Mouse (Mus musculus) lung, postnatal 0 days (tissue): ENCODE data around the gene Serpina12. TPM values are rescaled to one million over a fixed set of nuclear protein-coding genes. Genes with fewer than 3 reads are reported as not detected.

Source experiments
- ATAC-seq: fragments of 200-750 bp; cut with Nextera tagmentation; 2 replicates; pipeline ENCODE4 v1.8.0; 2017; ENCODE audit warnings: moderate library complexity
- DNase-seq: peaks from one replicate; pipeline ENCODE4 v3.0.0-alpha.2; 2016; ENCODE audit warnings: low spot score
- H3K27ac ChIP-seq: fragments of 300-500 bp; sonication (generic); 2 replicates; pipeline ENCODE4 v1.5.1; 2014; ENCODE audit warnings: antibody characterized with exemption, mild to moderate bottlenecking, low read length, mixed read lengths
- H3K27me3 ChIP-seq: fragments of 300-500 bp; sonication (generic); replicated peaks from 2 replicates; pipeline ENCODE4 v1.6.1; 2014; ENCODE audit warnings: low read length, mixed read lengths; ENCODE audit not compliant: insufficient read depth
- H3K36me3 ChIP-seq: fragments of 300-500 bp; sonication (generic); 2 replicates; pipeline ENCODE4 v1.6.1; 2014; ENCODE audit warnings: low read length, mixed read lengths; ENCODE audit not compliant: insufficient read depth
- H3K4me1 ChIP-seq: fragments of 300-500 bp; sonication (generic); 2 replicates; pipeline ENCODE4 v1.6.1; 2014; ENCODE audit warnings: antibody characterized with exemption, low read depth, low read length, mixed read lengths; ENCODE audit not compliant: insufficient read depth
- H3K4me2 ChIP-seq: fragments of 300-500 bp; sonication (generic); replicated peaks from 2 replicates; pipeline ENCODE4 v1.6.1; 2014; ENCODE audit warnings: low read depth, mild to moderate bottlenecking, low read length, moderate library complexity, mixed read lengths
- H3K4me3 ChIP-seq: fragments of 300-500 bp; sonication (generic); 2 replicates; pipeline ENCODE4 v1.5.1; 2014; ENCODE audit warnings: low read depth, low read length
- H3K9ac ChIP-seq: fragments of 300-500 bp; sonication (generic); replicated peaks from 2 replicates; pipeline ENCODE4 v1.6.1; 2014; ENCODE audit warnings: low read depth, mild to moderate bottlenecking
- H3K9me3 ChIP-seq: fragments of 300-500 bp; sonication (generic); 2 replicates; pipeline ENCODE4 v1.6.1; 2016; ENCODE audit warnings: low read length, mixed read lengths
- CTCF ChIP-seq: IDR thresholded peaks from 2 replicates; pipeline ENCODE4 v1.5.1; 2016; ENCODE audit warnings: antibody characterized with exemption, mild to moderate bottlenecking
- EP300 ChIP-seq: IDR thresholded peaks from 2 replicates; pipeline ENCODE4 v1.6.1; 2016; ENCODE audit warnings: antibody characterized with exemption, mild to moderate bottlenecking, control low read depth
- WGBS: fragments of 180-500 bp; shearing (Covaris S2); extraction: QIAGEN DNeasy Blood & Tissue Kit; methylation state at CpG from one replicate; pipeline ENCODE4 v1.1.7; 2014; 5-methylcytosine and 5-hydroxymethylcytosine counted together
- polyA plus RNA-seq: library from polyadenylated mRNA; unstranded; fragments of >200 nt; fragmentation: Nextera tagmentation; extraction: Ambion mirVana; gene quantifications from 2 replicates; pipeline ENCODE4 v1.2.1, GENCODE M21; 2015

The Serpina12 gene
- polyA plus RNA-seq, 1 experiment from 2014 or later: not detected

- DNase-seq (no peak), ATAC-seq (no peak)
- Histone ChIP-seq H3K9me3 (no peaks in the 10 kb centered on the region), H3K27ac (no peak overlapping the region), H3K36me3 (no peaks in the 10 kb centered on the region), H3K9ac (no peak overlapping the region), H3K4me3 (no peak overlapping the region), H3K4me2 (no peak overlapping the region), H3K27me3 (no peaks in the 10 kb centered on the region), H3K4me1 (no peaks in the 10 kb centered on the region)
- TF ChIP-seq CTCF (no peak), EP300 (no peak)
- 38% methylated on average over 2 of the region's 2 CpGs for WGBS
These were observed 54.8 kb downstream of the Serpina12 start for GRCm38 (mm10) chr12:103989514-103989767.

GRCm38 (mm10) chr12:103988754-103989513, 55.3 kb downstream of the Serpina12 start:
- peak; percentile 34 for DNase-seq
- no peaks in the 10 kb centered on the region for H3K4me1 ChIP-seq
- H3K4me2 ChIP-seq: no peak overlapping the region
- no peaks in the 10 kb centered on the region for H3K9me3 ChIP-seq
- H3K9ac ChIP-seq: no peak overlapping the region
- no peak overlapping the region for H3K27ac ChIP-seq
- TF ChIP-seq EP300: no peak
- TF ChIP-seq CTCF: peak; percentile 20
- 23% methylated on average over 14 of the region's 14 CpGs for WGBS
- H3K27me3 ChIP-seq: no peaks in the 10 kb centered on the region
- H3K36me3 ChIP-seq: no peaks in the 10 kb centered on the region
- ATAC-seq: peak; percentile 33; the same call in 1 of the 2 replicates
- H3K4me3 ChIP-seq: no peak overlapping the region

GRCm38 (mm10) chr12:103985868-103986267, 58.4 kb downstream of the Serpina12 start:
- H3K36me3 ChIP-seq: no peaks in the 10 kb centered on the region
- no peak for DNase-seq
- no peak overlapping the region for H3K4me3 ChIP-seq
- TF ChIP-seq EP300 (no peak), CTCF (no peak)
- no peaks in the 10 kb centered on the region for H3K4me1 ChIP-seq
- WGBS: 51% methylated on average over 5 of the region's 5 CpGs
- no peak overlapping the region for H3K9ac ChIP-seq
- ATAC-seq: no peak
- no peaks in the 10 kb centered on the region for H3K9me3 ChIP-seq
- H3K27me3 ChIP-seq: no peaks in the 10 kb centered on the region
- no peak overlapping the region for H3K27ac ChIP-seq
- H3K4me2 ChIP-seq: no peak overlapping the region

GRCm38 (mm10) chr12:103984935-103985334, 59.3 kb downstream of the Serpina12 start:
- ATAC-seq: no peak

GRCm38 (mm10) chr12:103981646-103982360, 62.4 kb downstream of the Serpina12 start:
- Histone ChIP-seq H3K4me1 (no peaks in the 10 kb centered on the region), H3K4me2 (no peak overlapping the region), H3K27ac (no peak overlapping the region), H3K4me3 (no peak overlapping the region), H3K9me3 (no peaks in the 10 kb centered on the region), H3K36me3 (no peaks in the 10 kb centered on the region), H3K27me3 (no peaks in the 10 kb centered on the region), H3K9ac (no peak overlapping the region)
- TF ChIP-seq CTCF (no peak), EP300 (no peak)
- 36% methylated on average over 7 of the region's 7 CpGs for WGBS
- ATAC-seq (no peak), DNase-seq (no peak)

More at GRCm38 (mm10) chr12:103984935-103985334, 59.3 kb downstream of the Serpina12 start:
- Histone ChIP-seq H3K4me3 (no peak overlapping the region), H3K4me2 (no peak overlapping the region), H3K36me3 (no peaks in the 10 kb centered on the region), H3K27ac (no peak overlapping the region), H3K4me1 (no peaks in the 10 kb centered on the region), H3K9ac (no peak overlapping the region), H3K27me3 (no peaks in the 10 kb centered on the region), H3K9me3 (no peaks in the 10 kb centered on the region)
- WGBS: 51% methylated on average over 4 of the region's 4 CpGs
- no peak for TF ChIP-seq EP300
- peak; percentile 72 for TF ChIP-seq CTCF
- peak; percentile 42 for DNase-seq

Other genes with a start within 250 kb of the Serpina12 start
- 0.14 and 0.16 TPM in 2 replicates for gene Serpina1b, start 214.1 kb downstream of the Serpina12 start, polyA plus RNA-seq
- gene Serpina1a, start 180.9 kb downstream of the Serpina12 start, polyA plus RNA-seq: 0.18 and 0.20 TPM in 2 replicates
- gene Serpina1c, start 139.6 kb downstream of the Serpina12 start, polyA plus RNA-seq: 0.18 and 0.20 TPM in 2 replicates
- gene Serpina1e, start 85.5 kb downstream of the Serpina12 start, polyA plus RNA-seq: 0.33 and 0.45 TPM in 2 replicates
- gene Serpina11, start 54.5 kb downstream of the Serpina12 start, polyA plus RNA-seq: not detected in 2 replicates
- gene Serpina9, start 30.7 kb downstream of the Serpina12 start, polyA plus RNA-seq: 0.32 and 0.89 TPM in 2 replicates
- not detected in 2 replicates for gene Serpina5, start 56.7 kb upstream of the Serpina12 start, polyA plus RNA-seq
- gene Serpina3a, start 68.3 kb upstream of the Serpina12 start, polyA plus RNA-seq: not detected in 2 replicates
- not detected in 2 replicates for gene Serpina3b, start 83.6 kb upstream of the Serpina12 start, polyA plus RNA-seq
- gene Serpina3c, start 109.4 kb upstream of the Serpina12 start, polyA plus RNA-seq: 4.3 and 5.6 TPM in 2 replicates
- 0.99 and 1.8 TPM in 2 replicates for gene Serpina3f, start 170.1 kb upstream of the Serpina12 start, polyA plus RNA-seq
- 27.1 and 33.7 TPM in 2 replicates for gene Serpina3g, start 191.8 kb upstream of the Serpina12 start, polyA plus RNA-seq
- 1.2 and 1.3 TPM in 2 replicates for gene Serpina3i, start 218.7 kb upstream of the Serpina12 start, polyA plus RNA-seq